Mouse (Mus musculus) right cerebral cortex, adult 2 months (tissue): ENCODE measurements at regions not wholly inside any gene's neighbourhood (a gene's known extent, or its start where the extent isn't known, plus 50 kb on each side); places are given as distances from the start of the nearest gene placed in this dataset.

Source experiments
- DNase-seq, 2 experiments: peaks; one replicate each; pipeline ENCODE4 v3.0.0; 2021 to 2022; ENCODE audit warnings: low spot score in 2 of 2

DNA sequence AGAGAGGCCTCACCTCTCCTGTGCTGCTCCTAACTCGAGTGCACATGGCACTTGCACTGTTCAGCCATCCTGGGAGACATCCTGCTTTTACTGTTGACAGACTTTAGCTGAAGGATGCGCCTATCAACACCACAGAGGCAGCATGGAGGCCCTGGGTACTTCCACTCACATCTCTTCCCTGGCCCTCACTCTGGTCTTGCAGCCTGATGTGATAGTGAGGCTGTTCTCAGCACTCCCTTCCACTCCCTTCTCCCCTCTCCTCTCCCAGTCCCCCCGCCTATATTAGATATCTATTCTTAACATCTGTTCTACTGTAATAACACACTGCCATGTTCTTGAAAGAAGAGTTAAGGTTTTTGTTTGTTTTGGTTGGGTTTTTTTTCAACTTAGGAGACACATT is 50.2 kb upstream of the Bod1 start:
- no peak for DNase-seq

DNA sequence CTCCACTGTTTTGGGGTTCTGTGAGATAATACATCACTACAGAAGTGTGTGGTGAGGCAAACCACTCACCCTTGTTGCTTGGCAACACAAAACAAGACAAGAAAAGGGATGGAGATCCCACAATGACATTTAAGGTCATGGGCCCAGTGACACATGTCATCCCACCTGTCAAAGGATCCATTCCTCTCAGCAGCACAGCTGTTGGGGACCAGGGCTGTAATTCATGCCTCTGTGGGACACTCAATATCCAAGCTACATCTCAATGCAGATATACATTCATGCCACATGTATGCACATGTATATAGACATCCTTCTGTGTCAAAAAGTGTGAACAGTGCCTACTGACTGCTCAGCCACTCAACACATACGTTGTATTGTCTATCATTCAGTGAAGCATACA is 52.8 kb upstream of the Bod1 start:
- no peak for DNase-seq

- DNase-seq: no peak
Measured at GRCm38 (mm10) chr11:31725936-31726647, 54.4 kb upstream of the Bod1 start.

DNA sequence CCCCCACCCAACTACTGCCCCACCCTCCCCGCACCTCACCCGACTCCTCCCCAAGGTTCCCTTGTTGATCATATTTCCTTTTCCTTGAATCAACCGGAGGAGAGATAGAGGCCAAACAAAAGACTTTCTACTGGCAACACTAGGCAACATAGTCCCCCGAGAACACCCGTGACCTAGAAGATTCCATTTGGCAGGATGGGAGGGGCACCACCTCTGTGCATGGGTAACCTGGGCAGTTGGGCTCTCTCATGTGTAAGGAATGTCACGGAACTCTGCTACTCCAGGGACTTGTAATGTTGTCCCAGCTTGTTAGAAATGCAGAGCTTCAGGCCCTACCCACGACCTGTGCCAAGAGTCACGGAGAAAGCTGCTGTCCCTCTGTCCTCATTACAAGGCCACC is 55.6 kb upstream of the Bod1 start:
- DNase-seq: no peak

GRCm38 (mm10) chr11:31729728-31730127 is 58.0 kb upstream of the Bod1 start:
- no peak for DNase-seq

- DNase-seq: no peak
Measured at GRCm38 (mm10) chr11:31730181-31730580, 58.5 kb upstream of the Bod1 start.

GRCm38 (mm10) chr11:31730680-31731079 is 59.0 kb upstream of the Bod1 start:
- DNase-seq: no peak

DNA sequence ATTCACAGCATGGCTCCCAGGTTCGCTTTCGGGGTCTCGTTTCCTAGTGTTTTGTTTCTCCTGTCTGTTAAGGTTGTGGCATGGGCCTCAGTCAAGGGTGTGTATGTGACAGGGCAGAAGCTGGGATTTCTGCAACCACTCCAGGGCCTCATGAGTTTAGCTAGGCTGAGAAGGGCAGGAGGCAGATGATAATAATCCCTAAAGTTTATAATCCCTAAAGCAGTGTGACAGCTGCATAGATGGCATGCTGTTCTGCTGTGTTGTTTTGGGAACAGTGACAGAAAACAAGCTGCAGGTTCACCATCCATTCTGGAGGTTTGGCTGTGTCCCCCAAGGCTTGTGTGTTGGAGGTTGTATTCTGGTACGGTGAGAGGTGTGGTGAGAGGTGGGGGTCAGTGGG is 59.8 kb upstream of the Bod1 start:
- DNase-seq: no peak

DNA sequence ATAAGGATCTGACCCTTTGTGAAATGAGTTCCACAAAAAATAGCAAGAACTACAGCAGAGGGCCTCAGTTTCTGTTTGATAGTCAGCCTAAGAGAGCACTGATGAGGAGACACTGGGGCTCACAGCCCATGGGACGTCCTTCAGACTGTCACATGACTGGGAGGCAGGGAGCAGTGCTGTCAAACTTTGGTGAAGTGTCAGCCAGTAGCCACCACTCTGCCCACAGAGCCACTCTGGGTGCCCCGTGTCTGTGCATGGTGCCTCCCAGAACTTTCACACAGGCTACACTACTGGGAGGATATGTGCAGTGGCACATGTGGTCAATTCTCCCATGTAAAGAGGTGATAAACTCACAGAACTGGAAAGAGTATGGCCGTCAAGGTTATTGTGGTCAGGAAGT is 60.7 kb upstream of the Bod1 start:
- no peak for DNase-seq

DNA sequence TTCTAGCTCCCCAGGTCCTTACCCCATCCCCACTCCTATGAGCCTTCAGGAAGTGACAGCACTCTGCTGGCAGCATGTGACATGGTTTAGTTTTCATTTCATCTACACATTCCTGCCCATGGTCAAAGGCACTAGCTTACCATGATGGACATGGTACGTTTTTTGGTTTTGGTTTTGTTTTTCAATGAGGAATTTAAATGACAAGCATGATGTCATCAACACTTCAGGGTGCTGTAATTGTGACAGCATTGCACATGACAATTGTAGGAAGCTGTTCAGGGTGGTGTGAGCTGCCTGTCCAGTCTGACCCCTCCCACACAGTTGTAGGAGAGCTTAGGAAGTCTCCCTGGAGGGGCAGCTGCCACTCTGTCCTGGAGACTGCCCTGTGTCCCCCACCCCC is 61.3 kb upstream of the Bod1 start:
- DNase-seq: no peak

DNA sequence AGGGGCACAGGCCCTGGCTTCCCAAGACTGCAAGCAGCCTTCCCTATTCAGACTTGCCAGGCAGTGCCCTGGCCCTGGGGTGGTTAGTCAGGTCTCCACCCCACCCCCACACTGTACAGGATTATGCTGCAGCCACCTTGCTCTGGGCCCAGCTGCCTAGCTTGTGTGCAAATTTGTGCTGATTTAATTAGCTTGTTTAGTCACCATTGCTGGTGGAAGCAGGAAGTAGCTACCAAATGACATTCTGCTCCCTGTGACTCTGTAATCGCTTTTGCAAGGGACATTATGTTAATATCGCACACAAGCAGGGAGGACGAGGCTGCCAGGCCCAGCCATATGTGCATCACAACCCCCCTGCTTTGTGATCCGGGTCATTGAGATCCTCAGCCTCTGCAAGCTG is 62.4 kb upstream of the Bod1 start:
- DNase-seq: no peak

DNA sequence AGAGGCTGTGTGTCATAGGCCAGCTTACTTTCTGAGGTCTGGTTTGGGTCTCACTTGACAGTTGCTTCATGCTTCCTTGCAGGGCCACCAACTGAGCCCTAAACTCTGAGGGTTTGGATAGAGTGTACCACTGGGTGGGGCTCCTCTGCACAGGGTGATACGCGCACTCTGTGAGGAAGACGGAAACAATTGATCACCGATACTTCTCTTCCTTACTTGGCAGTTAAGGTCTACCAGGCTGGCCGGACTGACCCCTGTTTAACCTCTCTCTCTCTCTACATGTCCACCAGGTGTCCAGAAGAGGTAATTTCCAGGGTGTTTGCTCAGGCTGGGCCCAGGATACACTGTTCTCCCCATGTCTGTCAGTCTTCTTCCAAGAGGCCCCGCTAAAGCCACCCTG is 63.6 kb upstream of the Bod1 start:
- DNase-seq: no peak

GRCm38 (mm10) chr11:31736086-31736485 is 64.4 kb upstream of the Bod1 start:
- no peak for DNase-seq

GRCm38 (mm10) chr11:31736556-31737089 is 64.9 kb upstream of the Bod1 start:
- no peak for DNase-seq

DNA sequence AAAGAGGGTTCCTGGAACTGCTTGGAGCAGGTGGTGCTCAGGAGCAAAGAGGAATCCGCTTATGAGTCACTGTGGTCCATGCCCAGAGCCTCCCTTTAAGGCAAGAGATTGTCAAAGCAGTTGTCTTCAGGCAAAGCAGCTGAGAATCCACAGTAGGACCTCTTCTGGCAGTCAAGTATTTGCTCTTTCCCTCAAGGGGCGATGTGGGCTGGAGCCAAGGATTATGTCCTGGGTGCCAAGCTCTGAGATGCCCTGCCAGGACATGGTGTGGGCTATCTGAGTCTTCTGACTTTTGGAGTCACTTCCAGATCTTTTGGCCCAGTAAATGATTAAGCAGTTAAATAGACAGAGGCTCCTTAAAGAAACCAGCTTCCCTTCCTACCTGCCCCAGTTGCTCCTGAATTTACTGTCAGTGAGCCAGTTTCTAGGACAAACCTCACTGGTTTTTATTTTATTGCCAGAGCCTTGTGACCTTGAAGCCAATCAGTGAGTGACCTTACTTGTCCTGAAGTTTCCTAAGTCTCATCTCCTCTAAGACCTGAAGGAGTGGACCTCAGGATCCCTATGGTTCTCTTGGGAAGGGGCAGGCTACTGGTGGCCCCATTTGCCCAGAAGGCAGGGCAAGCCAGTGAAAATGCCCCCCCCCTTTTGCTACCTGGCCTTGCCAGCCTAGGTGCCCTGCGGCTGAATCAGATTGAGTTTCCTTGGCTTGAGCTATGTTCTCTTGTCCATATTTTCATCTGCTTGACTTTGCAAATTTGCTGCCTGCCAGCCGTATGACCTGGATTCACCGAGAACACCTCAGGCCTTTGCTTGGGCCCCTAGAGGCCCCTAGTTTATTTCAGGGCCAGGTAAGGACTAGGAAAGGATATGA is 66.7 kb upstream of the Bod1 start:
- DNase-seq: no peak

DNA sequence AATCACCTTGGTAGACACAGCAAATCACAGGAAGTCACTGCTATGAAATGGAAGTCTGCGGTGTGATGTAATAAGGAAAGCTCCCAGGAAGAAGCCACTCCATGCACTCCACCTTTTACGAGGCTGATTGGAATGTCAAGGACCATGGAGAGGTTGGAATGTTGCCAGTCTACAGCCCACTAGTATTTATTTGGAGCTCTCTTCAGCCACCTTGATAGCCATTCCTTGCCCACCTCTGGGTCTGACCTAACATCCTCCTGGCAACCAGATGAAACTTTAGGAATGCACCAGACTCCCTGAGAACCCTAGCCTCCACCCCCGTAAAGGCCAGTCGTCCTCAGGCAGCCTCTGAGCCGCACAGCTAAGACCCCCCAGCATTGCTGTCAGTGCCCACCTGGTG is 68.7 kb upstream of the Bod1 start:
- DNase-seq: no peak

DNA sequence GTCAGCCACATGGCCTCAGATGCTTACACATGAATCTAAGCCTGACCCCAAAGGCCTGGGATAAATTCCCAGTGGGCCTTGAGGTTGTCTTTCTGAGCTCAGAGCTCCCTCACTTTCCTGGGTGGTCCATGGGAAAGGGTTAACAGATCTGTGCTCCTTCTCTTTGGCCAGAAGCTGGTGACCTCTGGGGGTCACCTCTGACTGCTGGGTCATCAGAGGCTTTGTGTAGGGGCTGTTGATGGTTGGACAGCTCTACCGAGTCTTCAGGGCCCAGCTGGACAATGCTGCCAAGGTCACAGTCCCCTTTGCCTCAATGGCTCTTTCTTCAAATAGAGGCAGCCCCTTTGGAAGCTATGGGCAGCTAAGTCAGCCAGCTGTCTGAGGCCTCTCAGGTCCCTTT is 70.5 kb upstream of the Bod1 start:
- DNase-seq: no peak

- no peak for DNase-seq
Measured at GRCm38 (mm10) chr11:31744076-31744785, 72.5 kb upstream of the Bod1 start.

DNA sequence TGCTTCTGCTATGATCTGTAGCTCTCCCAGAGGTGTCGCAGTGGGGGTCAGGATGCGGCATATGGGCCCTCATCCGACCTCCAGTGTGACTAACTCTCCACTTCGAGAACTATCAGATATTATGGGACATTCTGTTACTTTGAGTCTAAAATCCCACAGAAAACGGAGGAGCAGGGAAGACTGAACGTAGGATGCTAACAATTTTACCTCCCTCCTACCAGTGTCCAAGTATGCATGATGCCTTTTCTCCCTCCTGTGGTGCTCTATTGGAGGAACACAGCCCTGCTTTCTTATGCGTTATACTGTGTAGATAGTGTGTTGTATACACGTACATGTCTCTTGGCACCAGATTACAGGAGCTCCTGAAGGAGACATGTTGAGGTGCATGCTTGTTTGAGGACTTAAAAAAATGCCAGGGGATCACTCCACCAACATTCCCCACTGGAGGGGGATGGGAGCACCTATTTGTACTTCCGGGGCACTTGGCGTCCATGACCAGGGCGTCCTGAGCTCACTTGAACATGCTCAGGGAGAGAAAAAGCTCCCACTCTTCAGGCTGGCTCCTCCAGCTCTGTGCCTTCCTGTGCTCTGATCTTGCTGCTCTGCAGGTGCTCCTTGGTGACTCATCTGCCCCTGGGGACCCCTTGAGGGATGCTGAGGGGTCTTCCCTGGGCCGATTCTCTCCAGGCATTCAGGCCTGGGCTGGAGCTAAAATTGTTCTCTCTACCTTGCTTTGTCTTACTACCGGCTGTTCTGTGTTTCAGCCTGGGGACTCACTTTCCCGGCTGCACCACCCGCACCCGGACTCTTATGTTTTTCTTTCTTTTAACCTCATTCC is 73.6 kb upstream of the Bod1 start:
- DNase-seq: no peak

DNA sequence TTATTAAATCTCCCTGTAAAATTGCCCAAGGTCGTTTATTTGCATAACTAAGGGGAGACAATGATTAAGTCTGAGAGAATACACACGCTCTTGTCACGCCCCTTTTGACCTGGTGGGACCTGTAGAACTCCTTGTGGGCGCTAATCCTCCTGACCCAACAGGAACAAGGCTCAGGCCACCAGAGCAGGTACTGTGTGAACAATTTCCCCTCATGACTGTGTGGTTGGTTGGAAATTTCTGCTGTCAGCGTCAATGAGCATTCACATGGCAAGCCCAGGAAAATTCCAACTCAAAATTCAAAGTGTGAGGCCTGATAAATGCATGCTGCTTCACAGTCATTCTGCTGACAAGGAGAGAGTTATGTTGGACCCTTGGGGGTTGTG is 74.2 kb upstream of the Bod1 start:
- DNase-seq: no peak

DNA sequence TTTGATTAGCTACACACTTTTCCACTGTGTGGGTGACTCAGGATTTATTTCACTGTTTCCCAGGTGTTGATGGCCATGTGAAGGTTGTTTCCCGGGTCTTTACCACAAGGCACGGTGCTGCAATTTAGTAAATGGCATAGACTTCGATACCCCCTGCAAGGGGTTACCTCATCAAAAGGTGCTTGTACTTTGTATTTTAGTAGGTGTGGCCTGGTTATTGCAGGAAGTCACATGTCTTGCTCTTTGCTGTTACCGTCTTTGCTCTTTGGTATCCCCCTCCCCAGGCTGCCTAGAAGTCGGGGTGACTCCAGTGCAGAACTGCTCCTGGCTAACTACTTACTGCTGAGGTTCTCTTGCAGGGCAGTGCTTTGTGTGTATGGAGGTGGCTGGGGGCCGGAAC is 74.8 kb upstream of the Bod1 start:
- no peak for DNase-seq

DNA sequence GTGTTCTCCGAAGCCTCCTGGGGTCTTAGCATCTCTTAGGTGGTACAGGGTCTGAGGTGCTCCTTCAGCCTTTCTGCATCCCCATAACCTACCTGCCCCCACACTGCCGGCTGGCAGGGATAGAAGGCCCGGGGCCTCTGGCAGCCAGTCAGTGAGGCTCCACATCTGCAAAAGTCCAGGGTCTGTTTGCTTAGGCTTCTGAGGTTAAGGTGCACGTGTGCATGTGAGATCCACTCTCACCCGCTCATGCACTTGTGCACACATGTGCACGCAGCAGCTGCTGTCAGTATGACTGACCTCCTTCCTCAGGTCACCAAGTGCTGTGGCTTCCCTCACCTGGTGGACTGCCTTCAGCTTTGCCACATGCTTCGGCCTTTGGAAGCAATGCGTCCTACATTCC is 75.3 kb upstream of the Bod1 start:
- DNase-seq: no peak
